Mouse (Mus musculus) activated CD4-positive, CD25-positive, alpha-beta regulatory T cell, adult 4 months (primary cell): ENCODE results near the gene Ankrd55. TPM values are rescaled to one million over a fixed set of nuclear protein-coding genes. Genes with fewer than 3 reads are reported as not detected.
A peak's percentile ranks its signal among the peaks of the same experiment; 100 is the strongest.

Experiments
- ATAC-seq: one replicate; pipeline ENCODE4 v1.8.0; 2017
- polyA plus RNA-seq, 2 experiments: library from polyadenylated mRNA; unstranded; fragments of 100-300 nt; shearing (Covaris generic); gene quantifications; one replicate each; pipeline ENCODE4 v1.2.1; 2017

Gene Ankrd55
- polyA plus RNA-seq: 10 to 100 TPM in 1 of 2 experiments, 1 to 10 TPM in 1; 8.3 to 15.4 TPM

GRCm38 (mm10) chr13:112288225-112289178 is at the start of gene Ankrd55:
TSS of gene Ankrd55 (plus strand) at chr13:112288451.
- peak; percentile 59 for ATAC-seq

- ATAC-seq: no peak
Measured at GRCm38 (mm10) chr13:112239239-112239638, 49.0 kb upstream of the Ankrd55 start.

GRCm38 (mm10) chr13:112241431-112241830 is 46.8 kb upstream of the Ankrd55 start:
- no peak for ATAC-seq

GRCm38 (mm10) chr13:112245131-112245530 is 43.1 kb upstream of the Ankrd55 start:
- ATAC-seq: no peak

- no peak for ATAC-seq
Measured at GRCm38 (mm10) chr13:112251433-112251832, 36.8 kb upstream of the Ankrd55 start.

- ATAC-seq: no peak
Measured at GRCm38 (mm10) chr13:112252012-112252411, 36.2 kb upstream of the Ankrd55 start.

- ATAC-seq: no peak
Measured at GRCm38 (mm10) chr13:112252991-112253620, 35.1 kb upstream of the Ankrd55 start.

- no peak for ATAC-seq
Measured at GRCm38 (mm10) chr13:112254116-112254515, 34.1 kb upstream of the Ankrd55 start.

GRCm38 (mm10) chr13:112255862-112256261 is 32.4 kb upstream of the Ankrd55 start:
- ATAC-seq: no peak

GRCm38 (mm10) chr13:112258478-112258877 is 29.8 kb upstream of the Ankrd55 start:
- no peak for ATAC-seq

GRCm38 (mm10) chr13:112259398-112259797 is 28.9 kb upstream of the Ankrd55 start:
- ATAC-seq: peak; percentile 94

- peak; percentile 83 for ATAC-seq
Measured at GRCm38 (mm10) chr13:112264666-112265065, 23.6 kb upstream of the Ankrd55 start.

GRCm38 (mm10) chr13:112271901-112272537 is 16.2 kb upstream of the Ankrd55 start:
- ATAC-seq: peak; percentile 63

GRCm38 (mm10) chr13:112274636-112275035 is 13.6 kb upstream of the Ankrd55 start:
- no peak for ATAC-seq

GRCm38 (mm10) chr13:112275951-112276350 is 12.3 kb upstream of the Ankrd55 start:
- no peak for ATAC-seq

- ATAC-seq: no peak
Measured at GRCm38 (mm10) chr13:112277544-112277943, 10.7 kb upstream of the Ankrd55 start.

- ATAC-seq: peak; percentile 36
Measured at GRCm38 (mm10) chr13:112278251-112278650, 10.0 kb upstream of the Ankrd55 start.

- no peak for ATAC-seq
Measured at GRCm38 (mm10) chr13:112287135-112287534, 1.1 kb upstream of the Ankrd55 start.

- ATAC-seq: peak; percentile 38
Measured at GRCm38 (mm10) chr13:112287571-112288224, 553 bp upstream of the Ankrd55 start.

GRCm38 (mm10) chr13:112289338-112289737 is 1.1 kb downstream of the Ankrd55 start:
- ATAC-seq: peak; percentile 36

GRCm38 (mm10) chr13:112289981-112290380 is 1.7 kb downstream of the Ankrd55 start:
- ATAC-seq: no peak

GRCm38 (mm10) chr13:112292489-112292888 is 4.2 kb downstream of the Ankrd55 start:
- no peak for ATAC-seq

- no peak for ATAC-seq
Measured at GRCm38 (mm10) chr13:112293092-112293491, 4.8 kb downstream of the Ankrd55 start.
